Mouse (Mus musculus) gastrocnemius, adult 18-20 months (tissue): ENCODE data around the gene Tigd2. TPM values are rescaled to one million over a fixed set of nuclear protein-coding genes. Genes with fewer than 3 reads are reported as not detected.
"Not testable (repeated sequence)": the region's sequence is repeated elsewhere in the genome, so short reads cannot be mapped to it uniquely, and the experiment has no call there.

ENCODE experiments used
- DNase-seq: peaks from one replicate; pipeline ENCODE4 v3.0.0; 2021; ENCODE audit warnings: low spot score
- long read RNA-seq, 2 experiments: library from polyadenylated mRNA; stranded (forward); transcript quantifications; one replicate each; pipeline ENCODE4 v2.0.0; 2021
- total RNA-seq, 2 experiments: library from RNA; stranded (reverse); gene quantifications; 2 replicates each; pipeline ENCODE4 v1.2.3; 2021

Gene Tigd2
- 10 to 100 TPM in 1 of 2 experiments, 1 to 10 TPM in 1; 9.8 to 10.2 TPM for total RNA-seq
- long read RNA-seq, experiment 1, transcript Tigd2-201 (2 exons, 3,007 nt) = major isoform, 7 of 11 reads
- long read RNA-seq, experiment 1, partial matches to known transcripts = 0 of 11 reads
- long read RNA-seq, experiment 1, other reads (novel, unspliced or antisense) = 4 of 11 reads
- long read RNA-seq, experiment 2, transcript Tigd2-201 (2 exons, 3,007 nt) = major isoform, 15 of 16 reads
- long read RNA-seq, experiment 2, partial matches to known transcripts = 0 of 16 reads
- long read RNA-seq, experiment 2, other reads (novel, unspliced or antisense) = 1 of 16 reads

DNA sequence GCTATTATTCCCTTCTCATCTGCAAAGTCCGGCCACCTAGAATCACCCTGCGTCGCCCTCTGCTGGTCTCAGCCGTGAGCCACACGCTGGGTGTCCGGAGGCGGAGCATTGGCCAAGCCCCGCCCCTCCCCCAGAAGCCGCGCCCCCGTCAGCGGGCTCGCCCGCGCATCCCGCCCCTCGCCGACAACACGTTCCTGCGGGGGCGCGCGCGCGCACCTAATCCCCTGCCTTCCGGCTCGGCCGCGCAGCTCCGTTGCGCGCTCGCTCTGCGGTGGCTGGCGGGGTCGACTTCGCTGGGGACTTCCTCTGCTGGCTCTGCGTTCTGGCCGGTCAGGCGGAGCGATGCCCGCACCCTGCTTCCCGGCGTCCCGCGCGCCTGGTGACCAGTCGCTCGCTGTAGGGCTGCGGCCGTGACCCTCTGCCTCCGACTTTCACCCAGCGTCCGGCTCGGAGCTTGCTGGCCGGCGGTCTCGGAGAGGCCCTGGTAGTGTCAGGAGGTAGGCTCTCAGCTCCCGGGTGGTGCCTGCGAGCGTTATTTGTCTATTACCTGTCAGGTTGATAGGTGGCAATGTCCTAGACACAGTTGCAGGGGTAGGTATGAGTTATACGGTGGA, at the start of gene Tigd2:
Tigd2 (plus strand) TSS at position 186 of the 614 bp plus-strand sequence.
- DNase-seq = peak; percentile 90

DNA sequence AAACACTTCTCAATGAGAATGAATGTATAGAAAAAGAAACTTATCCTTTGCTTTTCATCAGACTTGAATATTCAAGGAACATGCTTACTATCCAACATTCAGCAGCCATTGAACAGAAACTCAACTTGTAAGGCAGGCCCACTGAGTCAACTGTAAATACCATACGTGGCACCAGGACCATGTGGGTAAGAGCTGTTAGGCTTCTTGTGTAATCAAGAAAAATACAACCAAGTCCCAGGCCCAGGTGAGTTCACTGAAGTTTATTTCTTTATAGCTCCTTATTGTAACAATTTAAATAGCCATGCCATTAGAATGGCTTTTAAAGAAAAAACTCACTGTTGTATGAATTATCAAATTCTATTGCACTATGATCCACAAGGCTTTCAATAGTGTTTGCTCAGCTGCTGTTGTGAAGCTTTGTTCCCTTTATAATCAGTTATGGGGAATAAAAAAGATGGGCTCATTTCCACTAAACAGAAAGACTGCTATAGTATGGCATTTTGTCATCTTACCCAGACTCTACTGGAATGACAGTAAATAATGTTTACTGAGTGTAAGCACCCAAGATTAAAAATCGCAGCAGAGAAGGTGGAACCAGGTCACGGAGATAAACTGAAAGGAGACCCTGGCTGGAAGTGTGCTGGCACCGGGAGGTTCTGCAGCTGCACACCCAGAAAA, 46.7 kb upstream of the Tigd2 start:
- DNase-seq = no peak

- no peak for DNase-seq
Observed at GRCm38 (mm10) chr6:59162887-59163286, 45.8 kb upstream of the Tigd2 start.

GRCm38 (mm10) chr6:59163407-59163806, 45.3 kb upstream of the Tigd2 start:
- DNase-seq = no peak

DNA sequence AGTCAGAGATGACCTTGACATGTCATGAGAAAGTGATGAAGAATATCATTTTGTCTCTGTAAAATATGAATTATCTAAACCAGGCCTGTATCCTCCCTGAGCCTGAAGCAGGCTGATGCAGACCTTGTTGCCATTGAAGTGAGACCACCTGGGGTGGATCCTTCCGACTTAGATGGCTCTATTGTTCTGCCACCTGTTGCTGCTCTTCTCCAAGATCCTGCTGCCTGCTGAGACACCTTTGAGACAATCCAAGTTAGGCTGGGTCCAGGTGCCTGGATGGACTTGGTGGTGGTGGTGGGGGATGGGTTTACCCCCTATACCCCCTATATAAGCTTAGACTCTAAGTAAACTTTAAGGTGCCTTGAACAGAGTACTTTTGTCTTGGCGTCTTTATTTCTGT, 39.7 kb upstream of the Tigd2 start:
- DNase-seq = no peak

DNA sequence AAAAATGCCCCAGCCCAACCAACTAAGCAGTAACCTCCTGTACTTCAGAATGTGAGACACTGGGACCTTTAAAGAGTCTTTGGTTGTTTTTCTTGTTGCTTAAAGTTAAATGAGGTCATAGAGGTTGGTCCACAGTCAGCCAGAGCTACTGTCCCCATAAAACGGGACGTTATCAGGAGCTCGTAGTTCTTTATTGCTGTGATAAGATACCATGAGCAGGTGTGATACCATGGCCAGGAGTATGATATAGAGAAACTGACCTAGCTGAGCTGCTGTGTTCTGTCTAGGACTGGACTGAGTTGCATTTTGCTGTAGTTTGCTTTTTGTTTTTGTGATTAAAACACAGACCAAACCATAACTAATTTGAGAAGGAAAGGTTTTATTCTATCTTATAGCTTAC, 37.4 kb upstream of the Tigd2 start:
- DNase-seq = no peak

- DNase-seq = no peak
Observed at GRCm38 (mm10) chr6:59173940-59174339, 34.7 kb upstream of the Tigd2 start.

DNA sequence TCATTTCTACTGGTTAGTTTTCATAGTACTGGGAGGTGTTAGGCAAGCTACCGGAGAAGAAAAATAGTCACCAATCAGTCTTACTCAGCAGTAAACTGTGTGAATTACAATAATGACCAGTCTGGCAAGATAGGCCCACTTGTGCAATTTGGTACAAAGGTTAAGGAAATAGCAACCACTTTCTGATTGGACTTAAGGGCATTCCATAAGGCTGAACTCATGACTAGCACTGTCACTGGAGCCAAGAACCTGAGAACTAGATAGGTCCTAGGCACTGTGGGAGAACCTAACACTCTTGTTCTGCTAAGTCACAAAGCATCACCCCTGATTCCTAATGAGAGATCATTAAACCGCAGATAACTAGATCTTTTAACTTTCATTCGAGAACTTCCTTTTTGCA, 30.6 kb upstream of the Tigd2 start:
- no peak for DNase-seq

- DNase-seq = peak; percentile 71
Observed at GRCm38 (mm10) chr6:59180376-59180996, 28.2 kb upstream of the Tigd2 start.

GRCm38 (mm10) chr6:59185010-59185699, 23.5 kb upstream of the Tigd2 start:
- DNase-seq = peak; percentile 52

DNA sequence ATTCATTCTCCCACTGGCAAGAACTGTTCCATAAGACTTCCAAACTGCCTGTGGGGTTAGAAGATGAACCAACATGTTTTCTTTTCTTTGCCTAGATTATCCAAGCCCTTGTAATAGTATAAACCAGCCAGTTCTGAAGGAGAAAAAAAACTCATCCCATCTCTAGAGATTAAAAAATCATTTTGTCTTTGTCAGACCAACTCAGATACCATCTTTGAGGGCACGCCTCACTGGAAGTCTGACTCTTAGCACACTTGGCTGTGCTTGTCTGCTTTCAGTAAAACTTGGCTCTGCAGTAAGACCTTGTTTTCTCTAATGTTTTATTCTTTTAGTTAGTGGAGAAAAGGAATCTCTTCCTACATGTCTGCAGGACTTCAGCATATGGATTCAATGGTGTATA, 18.7 kb upstream of the Tigd2 start:
- DNase-seq = no peak

DNA sequence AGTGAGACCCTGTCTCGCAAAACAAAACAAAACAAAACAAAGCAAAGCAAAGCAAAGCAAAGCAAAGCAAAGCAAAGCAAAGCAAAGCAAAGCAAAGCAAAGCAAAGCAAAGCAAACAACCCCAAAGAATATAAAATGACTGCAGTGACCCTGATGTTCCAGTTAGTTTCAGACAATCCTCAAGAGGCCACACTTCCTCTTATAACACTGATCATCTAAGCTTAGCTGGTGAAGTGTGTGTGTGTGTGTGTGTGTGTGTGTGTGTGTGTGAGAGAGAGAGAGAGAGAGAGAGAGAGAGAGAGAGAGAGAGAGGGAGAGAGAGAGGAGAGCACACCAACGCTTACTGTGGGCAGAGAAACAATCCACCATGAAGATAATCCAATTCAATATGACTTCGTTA, 14.2 kb upstream of the Tigd2 start:
- not testable (repeated sequence) for DNase-seq

GRCm38 (mm10) chr6:59195849-59196635, 12.6 kb upstream of the Tigd2 start:
- DNase-seq = no peak

- no peak for DNase-seq
Observed at GRCm38 (mm10) chr6:59196746-59197145, 11.9 kb upstream of the Tigd2 start.

DNA sequence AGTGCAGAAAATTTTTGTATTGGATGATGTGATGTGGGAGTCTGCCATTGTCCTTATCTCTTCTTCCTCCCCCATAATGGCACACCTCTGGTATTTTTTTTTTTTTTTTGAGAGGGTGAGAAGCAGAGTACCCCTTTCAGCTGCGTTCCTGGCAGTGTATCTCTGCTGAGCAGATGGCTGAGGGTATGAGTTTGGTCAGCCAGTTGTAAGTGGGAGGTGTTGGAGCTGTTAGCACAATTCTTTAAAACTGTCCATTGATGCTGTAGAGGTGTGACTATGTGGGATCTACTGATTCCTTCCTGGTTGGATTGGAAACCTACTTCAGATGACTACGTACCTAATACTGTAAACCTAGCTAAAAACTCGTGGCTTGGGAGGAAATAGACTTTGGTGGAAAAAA, 10.3 kb upstream of the Tigd2 start:
- DNase-seq = no peak

- no peak for DNase-seq
Observed at GRCm38 (mm10) chr6:59199021-59199420, 9.6 kb upstream of the Tigd2 start.

- no peak for DNase-seq
Observed at GRCm38 (mm10) chr6:59207561-59207960, 1.1 kb upstream of the Tigd2 start.

GRCm38 (mm10) chr6:59209299-59209707, 633 bp downstream of the Tigd2 start:
- peak; percentile 8 for DNase-seq

DNA sequence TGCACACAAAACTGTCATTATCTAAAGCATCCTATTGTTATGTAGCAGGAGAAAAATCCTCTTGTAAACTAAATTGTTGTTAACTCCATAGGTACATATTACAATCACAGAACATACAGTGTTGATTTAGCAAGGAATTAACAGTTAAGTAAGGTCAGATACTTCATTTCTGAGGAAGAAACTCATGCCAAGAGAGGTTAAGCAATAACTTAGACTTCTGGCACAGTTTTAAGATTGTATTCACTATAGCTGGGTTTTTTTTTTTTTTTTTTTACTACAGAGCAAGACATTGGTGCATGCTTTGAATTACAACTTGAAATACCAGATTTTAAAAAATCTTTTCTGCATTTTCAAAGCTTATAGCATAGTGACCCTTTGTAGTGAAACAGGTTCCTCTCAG, 24.5 kb downstream of the Tigd2 start:
- DNase-seq = no peak

DNA sequence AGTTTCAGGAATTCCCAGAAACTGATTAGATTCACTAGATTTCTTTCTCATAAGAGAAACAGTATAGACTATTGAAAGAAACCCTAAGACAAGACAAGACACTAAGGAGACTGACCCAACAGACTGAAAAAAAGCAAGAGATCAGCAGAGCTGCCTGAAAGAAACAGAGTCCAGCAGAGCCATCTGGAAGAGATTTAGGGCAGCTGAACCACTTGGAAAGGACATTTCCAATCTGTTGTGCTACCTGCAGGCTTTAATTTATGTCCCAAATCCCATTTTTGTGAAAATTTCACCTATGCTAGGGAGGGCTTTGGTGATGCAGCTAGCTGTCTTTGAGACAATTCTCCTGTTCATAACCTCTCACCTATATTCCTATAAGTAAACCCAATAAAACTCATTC, 25.0 kb downstream of the Tigd2 start:
- DNase-seq = no peak

- peak; percentile 19 for DNase-seq
Observed at GRCm38 (mm10) chr6:59249675-59250074, 41.0 kb downstream of the Tigd2 start.
